Mouse (Mus musculus): ENCODE data around the gene Grin3a. TPM values are rescaled to one million over a fixed set of nuclear protein-coding genes. Genes with fewer than 3 reads are reported as not detected.
A peak's percentile ranks its signal among the peaks of the same experiment; 100 is the strongest.

Gene Grin3a
- 8.3 and 12.2 TPM in 2 replicates for polyA plus RNA-seq (2015; fragmentation: Nextera tagmentation; extraction: Ambion mirVana)

DNA sequence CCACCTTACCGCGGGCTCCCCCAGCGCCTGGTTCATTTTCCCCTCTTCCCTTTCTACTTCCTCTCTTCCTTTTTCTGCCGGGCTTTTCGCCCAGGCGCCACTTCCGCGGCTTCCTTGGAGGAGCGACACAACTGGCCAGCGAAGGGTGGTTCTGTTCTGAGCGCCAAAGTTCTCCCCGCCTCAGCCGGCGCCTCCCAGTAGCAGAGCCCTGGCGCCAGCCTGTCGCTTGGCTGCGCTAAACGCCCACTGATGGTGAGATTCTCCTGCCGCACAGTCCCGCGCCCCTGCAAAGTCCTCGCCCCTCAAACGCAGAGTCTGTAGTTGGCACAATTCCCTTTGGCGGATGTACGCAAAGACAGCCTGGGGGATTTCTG is at the start of gene Grin3a:
TSS of gene Grin3a (minus strand) at position 133 of the 374 bp plus-strand sequence.
- Histone ChIP-seq H3K4me1 (replicated peaks; ENCODE audit: control insufficient read depth, insufficient read depth, low read length) (peaks cover 18% of the 10 kb centered on the region), H3K4me3 (replicated peaks; ENCODE audit: low read length) (peak within 1 kb of the TSS; percentile 75), H3K36me3 (ENCODE audit: control insufficient read depth, insufficient read depth) (no peaks in the 10 kb centered on the region), H3K4me2 (ENCODE audit: low read length) (peak within 1 kb of the TSS; percentile 100), H3K27me3 (replicated peaks; ENCODE audit: control insufficient read depth, insufficient read depth, low read length) (peaks cover 16% of the 10 kb centered on the region), H3K27ac (ENCODE audit: low read length) (no peak within 1 kb of the TSS), H3K9ac (replicated peaks; ENCODE audit: low read depth, low read length) (peak within 1 kb of the TSS; percentile 67), H3K9me3 (ENCODE audit: control insufficient read depth, low read length) (no peaks in the 10 kb centered on the region)
- peak; percentile 97 for ATAC-seq
- WGBS = under 1% methylated on average over 25 of the region's 25 CpGs

DNA sequence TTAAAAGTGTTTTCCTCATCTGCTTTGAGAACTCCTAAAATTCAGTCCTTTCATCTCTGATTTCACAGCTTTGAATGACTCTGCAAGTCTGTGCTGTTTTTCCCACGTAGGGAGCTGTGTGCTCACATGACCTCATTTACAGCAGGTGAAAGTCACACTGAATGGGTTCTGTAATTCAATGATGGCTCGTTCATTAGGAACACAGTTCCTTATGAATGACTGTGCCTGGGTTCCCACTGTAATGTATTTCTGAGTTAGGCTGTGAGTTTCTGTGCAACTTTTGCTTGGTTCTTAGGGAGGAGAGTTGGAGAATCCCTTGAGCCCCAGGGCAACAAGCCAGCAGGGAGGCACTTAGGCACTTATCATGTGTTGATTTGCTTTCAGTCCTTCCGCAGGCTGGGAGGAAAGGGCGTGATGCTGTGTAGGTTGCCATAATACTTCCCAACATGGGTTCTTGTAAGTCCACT is 46.3 kb upstream of the Grin3a start:
- no peaks in the 10 kb centered on the region for H3K9me3 ChIP-seq (ENCODE audit: control insufficient read depth, low read length)
- no peak overlapping the region for H3K4me2 ChIP-seq (ENCODE audit: low read length)
- no peak overlapping the region for H3K27ac ChIP-seq (ENCODE audit: low read length)
- H3K4me1 ChIP-seq (replicated peaks; ENCODE audit: control insufficient read depth, insufficient read depth, low read length) = 0 out of 2 replicates have a peak, but pooled peaks cover 2% of the 10 kb centered on the region
- H3K9ac ChIP-seq (replicated peaks; ENCODE audit: low read depth, low read length) = no peak overlapping the region
- ATAC-seq = no peak
- H3K36me3 ChIP-seq (ENCODE audit: control insufficient read depth, insufficient read depth) = no peaks in the 10 kb centered on the region
- H3K4me3 ChIP-seq (replicated peaks; ENCODE audit: low read length) = no peak overlapping the region
- 6% methylated on average over 4 of the region's 4 CpGs for WGBS
- no peaks in the 10 kb centered on the region for H3K27me3 ChIP-seq (replicated peaks; ENCODE audit: control insufficient read depth, insufficient read depth, low read length)

DNA sequence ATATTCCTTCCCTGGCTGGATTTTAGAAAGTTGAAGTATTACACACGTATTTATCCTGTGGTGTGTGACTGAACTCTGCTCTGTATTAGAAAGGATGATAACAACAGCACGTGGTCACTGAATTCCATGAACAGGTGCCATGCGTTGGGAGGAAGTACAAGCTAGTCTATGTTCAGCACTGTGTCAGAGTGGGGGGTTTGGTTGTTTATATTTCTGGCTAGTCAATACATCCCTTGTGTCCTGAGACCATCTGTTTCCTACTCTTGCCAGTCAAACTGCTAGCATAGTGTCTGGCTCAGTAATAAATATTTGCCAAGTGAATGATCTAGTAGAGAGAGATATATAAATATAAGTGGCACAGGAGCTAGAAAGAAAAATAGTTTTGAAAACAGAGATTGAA is 31.5 kb upstream of the Grin3a start:
- Histone ChIP-seq H3K9me3 (ENCODE audit: control insufficient read depth, low read length) (no peaks in the 10 kb centered on the region), H3K27ac (ENCODE audit: low read length) (no peak overlapping the region), H3K27me3 (replicated peaks; ENCODE audit: control insufficient read depth, insufficient read depth, low read length) (no peaks in the 10 kb centered on the region), H3K9ac (replicated peaks; ENCODE audit: low read depth, low read length) (no peak overlapping the region), H3K4me2 (ENCODE audit: low read length) (no peak overlapping the region), H3K4me3 (replicated peaks; ENCODE audit: low read length) (no peak overlapping the region), H3K4me1 (replicated peaks; ENCODE audit: control insufficient read depth, insufficient read depth, low read length) (no peaks in the 10 kb centered on the region), H3K36me3 (ENCODE audit: control insufficient read depth, insufficient read depth) (no peaks in the 10 kb centered on the region)
- 75% methylated on average over 3 of the region's 3 CpGs for WGBS
- no peak; the same call in 1 of the 2 replicates for ATAC-seq

DNA sequence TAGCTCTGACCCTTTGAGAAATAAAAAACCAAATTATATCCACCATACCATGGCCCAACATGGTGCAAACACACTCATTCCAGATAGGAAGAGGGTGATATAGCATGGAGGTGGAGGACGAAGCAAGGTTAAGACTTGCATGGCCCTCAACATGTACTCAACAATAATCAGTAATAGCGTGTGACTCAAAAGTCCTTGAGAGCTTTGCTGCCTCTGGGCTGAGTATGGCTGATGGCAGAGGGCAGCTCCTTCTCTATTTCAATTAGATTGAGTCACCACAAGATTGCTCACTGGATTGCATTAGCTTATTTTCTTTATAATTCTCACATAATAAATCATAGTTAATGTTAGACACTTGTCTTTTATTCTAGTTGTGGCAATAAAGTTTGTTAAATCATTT is 15.1 kb upstream of the Grin3a start:
- Histone ChIP-seq H3K27ac (ENCODE audit: low read length) (no peak overlapping the region), H3K4me3 (replicated peaks; ENCODE audit: low read length) (no peak overlapping the region), H3K9ac (replicated peaks; ENCODE audit: low read depth, low read length) (no peak overlapping the region), H3K9me3 (ENCODE audit: control insufficient read depth, low read length) (no peaks in the 10 kb centered on the region), H3K36me3 (ENCODE audit: control insufficient read depth, insufficient read depth) (no peaks in the 10 kb centered on the region), H3K27me3 (replicated peaks; ENCODE audit: control insufficient read depth, insufficient read depth, low read length) (no peaks in the 10 kb centered on the region), H3K4me2 (ENCODE audit: low read length) (no peak overlapping the region), H3K4me1 (replicated peaks; ENCODE audit: control insufficient read depth, insufficient read depth, low read length) (no peaks in the 10 kb centered on the region)
- ATAC-seq = no peak
- WGBS = 90% methylated on average over 2 of the region's 2 CpGs

DNA sequence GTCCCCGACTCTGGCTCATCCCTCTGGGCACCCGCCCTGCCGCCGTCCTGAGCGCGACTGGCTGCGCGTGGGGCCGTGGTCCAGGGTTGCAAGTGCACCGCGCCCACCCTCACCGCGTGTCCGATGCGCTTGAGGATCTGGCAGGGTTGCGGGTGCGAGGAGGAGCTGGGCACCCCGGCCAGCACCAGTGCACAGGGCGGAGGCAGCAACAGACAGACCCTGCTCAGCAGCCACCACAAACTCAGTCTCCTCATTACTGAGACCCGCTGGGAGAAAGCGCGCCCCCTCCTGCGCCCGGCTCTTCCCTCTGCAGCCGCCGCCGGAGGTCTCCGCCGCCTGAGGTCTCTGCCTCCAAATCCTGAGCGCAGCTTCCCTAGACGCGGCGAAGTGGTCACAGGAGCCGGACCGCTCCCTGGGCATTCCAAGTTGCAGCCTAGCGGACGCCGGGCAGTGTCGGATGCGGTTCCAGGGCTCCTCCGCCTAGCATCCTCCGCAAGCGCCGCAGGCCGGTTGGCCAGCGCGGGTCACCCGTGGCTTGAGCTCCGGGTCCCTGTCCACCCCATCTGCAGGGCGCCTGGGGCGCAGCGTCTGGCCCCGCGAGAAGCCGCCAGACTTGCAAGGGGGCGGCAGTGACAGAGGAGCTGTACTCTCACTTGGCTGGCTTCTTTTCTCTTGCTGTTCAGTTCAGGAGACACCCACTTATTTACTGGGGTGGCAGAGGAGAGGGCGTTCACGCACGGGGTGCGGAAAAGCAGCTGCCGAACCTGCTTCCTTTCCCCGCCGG is 524 bp downstream of the Grin3a start:
- H3K36me3 ChIP-seq (ENCODE audit: control insufficient read depth, insufficient read depth) = no peaks in the 10 kb centered on the region
- H3K27ac ChIP-seq (ENCODE audit: low read length) = no peak overlapping the region
- H3K4me2 ChIP-seq (ENCODE audit: low read length) = peak overlapping the region; percentile 100
- peak overlapping the region; percentile 75 for H3K4me3 ChIP-seq (replicated peaks; ENCODE audit: low read length)
- peaks cover 18% of the 10 kb centered on the region for H3K4me1 ChIP-seq (replicated peaks; ENCODE audit: control insufficient read depth, insufficient read depth, low read length)
- under 1% methylated on average over 54 of the region's 63 CpGs for WGBS
- peak overlapping the region; percentile 67 for H3K9ac ChIP-seq (replicated peaks; ENCODE audit: low read depth, low read length)
- H3K9me3 ChIP-seq (ENCODE audit: control insufficient read depth, low read length) = no peaks in the 10 kb centered on the region
- H3K27me3 ChIP-seq (replicated peaks; ENCODE audit: control insufficient read depth, insufficient read depth, low read length) = peaks cover 16% of the 10 kb centered on the region
- ATAC-seq = peak; percentile 62

DNA sequence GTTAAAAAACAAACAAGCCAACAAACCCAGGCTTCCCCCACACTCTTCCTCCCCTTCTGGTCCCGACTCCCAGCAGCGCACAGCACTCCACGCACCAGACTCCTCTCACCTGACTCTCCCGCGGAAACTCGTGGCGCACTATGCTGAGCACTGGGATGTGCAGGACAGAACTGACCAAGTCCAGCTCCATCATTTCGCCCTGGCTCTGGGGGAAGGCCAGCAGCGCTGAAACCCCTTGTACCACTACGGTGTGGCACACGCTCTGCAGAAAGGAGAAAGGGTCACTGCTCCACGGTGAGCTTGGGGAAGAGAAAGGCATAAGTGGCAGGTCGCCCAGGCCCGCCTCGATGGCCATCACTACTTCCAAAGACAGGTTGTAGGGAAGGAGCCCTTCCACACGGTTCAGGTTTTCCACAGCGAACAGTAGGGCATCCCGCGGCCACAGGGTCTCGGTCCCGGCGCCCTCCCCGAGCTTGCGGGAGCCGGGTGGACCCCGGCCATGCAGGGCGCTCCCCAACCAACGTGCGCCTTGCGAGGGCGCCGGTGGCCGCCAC is 1.2 kb downstream of the Grin3a start:
- H3K9ac ChIP-seq (replicated peaks; ENCODE audit: low read depth, low read length) = peak overlapping the region; percentile 67
- H3K9me3 ChIP-seq (ENCODE audit: control insufficient read depth, low read length) = no peaks in the 10 kb centered on the region
- no peak overlapping the region for H3K27ac ChIP-seq (ENCODE audit: low read length)
- H3K4me1 ChIP-seq (replicated peaks; ENCODE audit: control insufficient read depth, insufficient read depth, low read length) = peaks cover 18% of the 10 kb centered on the region
- no peaks in the 10 kb centered on the region for H3K36me3 ChIP-seq (ENCODE audit: control insufficient read depth, insufficient read depth)
- H3K27me3 ChIP-seq (replicated peaks; ENCODE audit: control insufficient read depth, insufficient read depth, low read length) = peaks cover 16% of the 10 kb centered on the region
- ATAC-seq = peak; percentile 18
- peak overlapping the region; percentile 100 for H3K4me2 ChIP-seq (ENCODE audit: low read length)
- H3K4me3 ChIP-seq (replicated peaks; ENCODE audit: low read length) = peak overlapping the region; percentile 75
- WGBS = under 1% methylated on average over 33 of the region's 33 CpGs

DNA sequence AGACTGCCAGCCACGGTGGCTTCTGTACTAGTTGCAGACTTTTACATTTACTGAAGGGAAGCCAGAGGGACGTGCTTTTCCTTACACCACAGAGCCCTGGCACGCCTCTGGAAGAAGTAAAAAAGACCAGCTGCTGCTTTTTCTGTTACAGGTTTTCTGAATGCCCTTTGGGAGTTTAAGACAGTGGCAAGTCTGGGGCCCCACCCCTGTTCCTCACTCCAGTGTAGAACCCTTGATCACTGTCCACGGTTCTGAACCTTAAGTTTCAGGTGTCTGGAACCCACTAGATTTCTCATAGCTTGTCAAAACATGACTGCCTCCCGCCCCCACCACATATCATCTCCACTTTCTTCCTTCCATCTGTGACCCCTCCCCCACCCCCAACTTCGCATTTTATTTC is 1.8 kb downstream of the Grin3a start:
- Histone ChIP-seq H3K4me2 (ENCODE audit: low read length) (peak overlapping the region; percentile 100), H3K9me3 (ENCODE audit: control insufficient read depth, low read length) (no peaks in the 10 kb centered on the region), H3K4me3 (replicated peaks; ENCODE audit: low read length) (peak overlapping the region; percentile 75), H3K9ac (replicated peaks; ENCODE audit: low read depth, low read length) (no peak overlapping the region), H3K27ac (ENCODE audit: low read length) (no peak overlapping the region), H3K36me3 (ENCODE audit: control insufficient read depth, insufficient read depth) (no peaks in the 10 kb centered on the region), H3K4me1 (replicated peaks; ENCODE audit: control insufficient read depth, insufficient read depth, low read length) (peaks cover 18% of the 10 kb centered on the region), H3K27me3 (replicated peaks; ENCODE audit: control insufficient read depth, insufficient read depth, low read length) (peaks cover 16% of the 10 kb centered on the region)
- WGBS = 15% methylated on average over 6 of the region's 6 CpGs
- no peak for ATAC-seq

DNA sequence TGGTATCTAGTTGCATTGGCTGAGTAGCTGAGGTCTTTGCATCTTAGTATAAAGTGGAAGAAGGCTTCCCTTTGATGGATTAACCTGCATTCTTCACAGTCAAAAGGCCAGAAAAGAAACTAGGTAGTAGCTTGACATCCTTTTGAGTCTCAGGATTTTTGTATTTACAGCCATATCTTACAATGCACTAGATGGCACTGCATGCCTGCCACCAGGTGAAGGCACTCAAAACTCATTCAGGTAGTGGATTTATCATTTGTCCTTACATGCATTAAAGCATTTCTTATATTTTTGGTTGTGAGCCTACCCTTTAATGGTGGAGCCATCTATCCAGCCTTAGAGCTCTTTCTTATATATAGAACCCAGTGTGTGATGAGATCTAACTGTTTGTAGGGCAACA is 13.5 kb downstream of the Grin3a start:
- no peaks in the 10 kb centered on the region for H3K9me3 ChIP-seq (ENCODE audit: control insufficient read depth, low read length)
- no peak overlapping the region for H3K4me2 ChIP-seq (ENCODE audit: low read length)
- no peak overlapping the region for H3K4me3 ChIP-seq (replicated peaks; ENCODE audit: low read length)
- ATAC-seq = no peak
- no peaks in the 10 kb centered on the region for H3K4me1 ChIP-seq (replicated peaks; ENCODE audit: control insufficient read depth, insufficient read depth, low read length)
- H3K27me3 ChIP-seq (replicated peaks; ENCODE audit: control insufficient read depth, insufficient read depth, low read length) = no peaks in the 10 kb centered on the region
- no peak overlapping the region for H3K9ac ChIP-seq (replicated peaks; ENCODE audit: low read depth, low read length)
- no peaks in the 10 kb centered on the region for H3K36me3 ChIP-seq (ENCODE audit: control insufficient read depth, insufficient read depth)
- no peak overlapping the region for H3K27ac ChIP-seq (ENCODE audit: low read length)

DNA sequence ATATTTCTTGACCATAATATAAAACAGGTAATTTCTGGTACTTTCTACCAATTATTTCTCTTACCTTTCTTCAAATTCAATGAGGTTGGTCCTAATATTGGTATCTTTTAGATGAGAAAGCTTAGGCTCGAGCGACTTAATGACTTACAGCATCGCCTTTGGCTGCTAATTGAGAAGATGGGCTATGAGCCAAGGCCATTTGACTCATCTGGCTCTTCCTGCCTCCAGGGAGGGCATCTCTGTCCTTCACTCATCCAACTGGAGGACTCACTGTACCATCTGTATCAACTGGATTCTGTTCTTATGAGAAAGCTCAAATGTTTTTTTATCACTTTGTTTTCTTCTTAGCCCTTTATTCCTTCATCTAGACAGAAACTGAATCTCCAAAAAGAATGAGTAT is 31.7 kb downstream of the Grin3a start:
- Histone ChIP-seq H3K4me1 (replicated peaks; ENCODE audit: control insufficient read depth, insufficient read depth, low read length) (0 out of 2 replicates have a peak, but pooled peaks cover 3% of the 10 kb centered on the region), H3K36me3 (ENCODE audit: control insufficient read depth, insufficient read depth) (no peaks in the 10 kb centered on the region), H3K27me3 (replicated peaks; ENCODE audit: control insufficient read depth, insufficient read depth, low read length) (no peaks in the 10 kb centered on the region; the same call in 1 of the 2 replicates), H3K9me3 (ENCODE audit: control insufficient read depth, low read length) (no peaks in the 10 kb centered on the region), H3K9ac (replicated peaks; ENCODE audit: low read depth, low read length) (no peak overlapping the region), H3K27ac (ENCODE audit: low read length) (no peak overlapping the region), H3K4me3 (replicated peaks; ENCODE audit: low read length) (no peak overlapping the region), H3K4me2 (ENCODE audit: low read length) (no peak overlapping the region)
- WGBS = 75% methylated on average over 3 of the region's 3 CpGs
- no peak for ATAC-seq
